Mouse (Mus musculus) bone marrow, adult 2 months (tissue): ENCODE results near the gene Brox.

Source experiments
- CTCF ChIP-seq: fragments of 200-500 bp; IDR thresholded peaks from 2 replicates; pipeline ENCODE4 v1.5.1; 2011; ENCODE audit warnings: low read length, control low read depth; ENCODE audit not compliant: control insufficient read depth, insufficient read depth
- POLR2A ChIP-seq: fragments of 200-500 bp; IDR thresholded peaks from 2 replicates; pipeline ENCODE4 v1.6.1; 2011; ENCODE audit warnings: low read depth, mild to moderate bottlenecking, control low read depth, low read length, borderline replicate concordance; ENCODE audit not compliant: control insufficient read depth

GRCm38 (mm10) chr1:183327171-183327570 is 30.1 kb upstream of the Brox start:
- TF ChIP-seq POLR2A = no peak
- TF ChIP-seq CTCF = no peak
